Mouse (Mus musculus) lung, embryonic 16.5 days (tissue): Measurements from ENCODE around the gene Mecom. TPM values are rescaled to one million over a fixed set of nuclear protein-coding genes. Genes with fewer than 3 reads are reported as not detected.

Experiments used
- ATAC-seq: fragments of 200-750 bp; cut with Nextera tagmentation; 2 replicates; pipeline ENCODE4 v1.8.0; 2017; ENCODE audit warnings: low read depth, mild to moderate bottlenecking, moderate library complexity
- H3K27ac ChIP-seq: fragments of 300-500 bp; sonication (generic); 2 replicates; pipeline ENCODE4 v1.5.1; 2014; ENCODE audit warnings: mild to moderate bottlenecking, control low read depth, low read length
- H3K27me3 ChIP-seq: fragments of 300-500 bp; sonication (generic); 2 replicates; pipeline ENCODE4 v1.6.1; 2014; ENCODE audit warnings: low read depth, low read length, mixed read lengths; ENCODE audit not compliant: control insufficient read depth, insufficient read depth
- H3K36me3 ChIP-seq: fragments of 300-500 bp; sonication (generic); 2 replicates; pipeline ENCODE4 v1.6.1; 2014; ENCODE audit warnings: low read length; ENCODE audit not compliant: control insufficient read depth, insufficient read depth
- H3K4me1 ChIP-seq: fragments of 300-500 bp; sonication (generic); replicated peaks from 2 replicates; pipeline ENCODE4 v1.6.1; 2014; ENCODE audit warnings: low read length, mixed read lengths; ENCODE audit not compliant: control insufficient read depth, insufficient read depth
- H3K4me2 ChIP-seq: fragments of 300-500 bp; sonication (generic); 2 replicates; pipeline ENCODE4 v1.6.1; 2014; ENCODE audit warnings: low read depth, low read length, control low read depth
- H3K4me3 ChIP-seq: fragments of 300-500 bp; sonication (generic); 2 replicates; pipeline ENCODE4 v1.5.1; 2014; ENCODE audit warnings: mild to moderate bottlenecking, low read length, control low read depth
- H3K9ac ChIP-seq: fragments of 300-500 bp; sonication (generic); 2 replicates; pipeline ENCODE4 v1.6.1; 2014; ENCODE audit warnings: low read length, control low read depth
- H3K9me3 ChIP-seq: fragments of 300-500 bp; sonication (generic); 2 replicates; pipeline ENCODE4 v1.6.1; 2016; ENCODE audit warnings: low read length; ENCODE audit not compliant: control insufficient read depth
- WGBS: fragments of 180-500 bp; shearing (Covaris S2); extraction: QIAGEN DNeasy Blood & Tissue Kit; methylation state at CpG from one replicate; pipeline ENCODE4 v1.1.7; 2014; 5-methylcytosine and 5-hydroxymethylcytosine counted together
- polyA plus RNA-seq: library from polyadenylated mRNA; unstranded; fragments of >200 nt; fragmentation: Nextera tagmentation; extraction: Ambion mirVana; gene quantifications from 2 replicates; pipeline ENCODE4 v1.2.1, GENCODE M21; 2015

The Mecom gene
- polyA plus RNA-seq, 1 experiment from 2014 or later, result 73.4 TPM

DNA sequence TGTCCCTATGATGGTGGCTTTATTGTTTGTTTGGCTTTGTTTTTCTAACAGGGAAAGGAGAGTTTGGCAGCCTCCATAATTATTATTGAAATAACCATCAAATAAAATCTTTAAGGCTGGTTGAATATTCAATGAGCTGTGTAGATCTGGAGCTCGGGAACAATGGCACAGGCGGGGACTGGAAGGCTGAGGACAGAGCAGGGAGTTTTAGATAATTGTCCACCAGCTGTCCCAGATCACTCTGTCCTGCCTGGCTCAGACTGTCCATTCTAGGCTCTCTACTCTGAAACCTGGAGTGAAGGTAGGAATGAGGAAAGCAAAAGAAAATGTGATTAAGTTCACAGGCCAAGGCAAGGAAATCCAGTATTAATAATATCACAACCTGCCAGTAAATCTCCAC, 232.9 kb downstream of the Mecom start:
- no peaks in the 10 kb centered on the region for H3K36me3 ChIP-seq
- no peaks in the 10 kb centered on the region for H3K9me3 ChIP-seq
- ATAC-seq, result no peak
- WGBS, result 67% methylated on average over 2 of the region's 2 CpGs
- H3K4me2 ChIP-seq, result no peak overlapping the region
- no peak overlapping the region for H3K27ac ChIP-seq
- no peak overlapping the region for H3K4me3 ChIP-seq
- no peaks in the 10 kb centered on the region for H3K27me3 ChIP-seq
- peaks cover 4% of the 10 kb centered on the region for H3K4me1 ChIP-seq
- no peak overlapping the region for H3K9ac ChIP-seq

- Histone ChIP-seq H3K9ac (no peak overlapping the region), H3K9me3 (no peaks in the 10 kb centered on the region), H3K36me3 (no peaks in the 10 kb centered on the region), H3K4me2 (no peak overlapping the region), H3K27ac (no peak overlapping the region), H3K4me1 (no peaks in the 10 kb centered on the region), H3K4me3 (no peak overlapping the region), H3K27me3 (no peaks in the 10 kb centered on the region)
- WGBS, result 57% methylated on average over 4 of the region's 4 CpGs
- no peak for ATAC-seq
These were observed 239.7 kb downstream of the Mecom start for GRCm38 (mm10) chr3:30308081-30308480.

DNA sequence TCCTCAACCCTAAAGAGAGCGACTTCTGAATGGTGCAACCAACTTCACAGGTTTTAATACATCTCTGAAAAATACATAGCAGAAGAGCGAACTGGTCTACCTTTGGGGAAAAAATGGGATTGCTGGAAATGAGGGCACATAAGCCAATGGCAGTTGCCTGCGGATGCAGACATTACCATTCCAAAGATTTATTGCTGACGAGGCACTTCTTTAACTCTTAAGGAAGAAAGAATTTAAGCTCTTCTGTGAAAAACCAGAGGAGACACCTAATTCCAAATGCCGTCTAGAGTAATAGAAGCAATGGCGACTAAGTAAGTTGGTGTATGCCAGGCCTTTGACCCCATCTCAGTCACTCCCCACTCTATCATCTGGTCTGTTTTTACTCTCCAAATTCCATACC, 240.2 kb downstream of the Mecom start:
- ATAC-seq, result no peak
- WGBS, result 87% methylated on average over 6 of the region's 6 CpGs
- H3K9ac ChIP-seq, result no peak overlapping the region
- no peak overlapping the region for H3K27ac ChIP-seq
- H3K27me3 ChIP-seq, result no peaks in the 10 kb centered on the region
- H3K4me3 ChIP-seq, result no peak overlapping the region
- no peaks in the 10 kb centered on the region for H3K4me1 ChIP-seq
- no peaks in the 10 kb centered on the region for H3K36me3 ChIP-seq
- H3K4me2 ChIP-seq, result no peak overlapping the region
- H3K9me3 ChIP-seq, result no peaks in the 10 kb centered on the region

DNA sequence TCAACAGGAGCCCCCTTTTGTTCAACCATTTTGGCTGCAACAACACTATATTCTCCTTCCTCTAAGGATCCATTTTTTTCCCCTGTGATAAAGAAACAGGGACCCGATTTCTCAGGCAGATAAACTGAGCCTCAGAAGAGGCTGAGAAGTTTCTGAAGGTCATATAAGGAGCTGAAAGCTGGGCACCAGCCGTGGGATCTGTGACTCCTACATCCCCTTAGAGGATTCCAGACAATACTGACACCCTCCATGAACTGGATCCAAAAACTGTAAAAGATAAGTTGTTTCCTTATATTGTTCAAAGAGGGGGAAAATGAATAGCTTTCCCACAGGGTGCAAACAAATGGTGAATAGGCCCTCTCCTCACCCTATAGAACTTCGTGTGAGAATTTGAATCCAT, 241.7 kb downstream of the Mecom start:
- H3K4me2 ChIP-seq, result no peak overlapping the region
- no peaks in the 10 kb centered on the region for H3K9me3 ChIP-seq
- no peak overlapping the region for H3K27ac ChIP-seq
- ATAC-seq, result no peak; the same call in 1 of the 2 replicates
- no peak overlapping the region for H3K9ac ChIP-seq
- no peaks in the 10 kb centered on the region for H3K36me3 ChIP-seq
- H3K27me3 ChIP-seq, result no peaks in the 10 kb centered on the region
- WGBS, result 57% methylated on average over 3 of the region's 3 CpGs
- H3K4me3 ChIP-seq, result no peak overlapping the region
- no peaks in the 10 kb centered on the region; the same call in 1 of the 2 replicates for H3K4me1 ChIP-seq

DNA sequence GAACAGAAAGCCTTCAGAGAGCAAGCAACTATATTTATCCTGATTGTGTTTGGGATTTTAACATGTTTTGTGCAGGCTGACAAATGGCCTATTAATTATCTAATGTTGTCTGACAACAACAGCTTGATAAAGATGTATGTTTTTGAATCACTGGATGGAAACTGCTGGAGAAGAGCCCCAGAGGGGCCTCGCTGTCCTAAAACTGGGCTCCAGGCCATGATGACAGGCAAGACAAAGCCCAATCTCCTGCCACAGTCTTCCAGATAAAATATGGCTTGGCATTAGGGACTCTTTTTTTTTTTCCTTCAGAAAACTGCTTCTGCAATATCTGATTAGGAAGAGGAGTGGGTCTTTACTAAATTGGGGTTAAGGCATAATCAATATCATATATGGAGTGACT, 248.3 kb downstream of the Mecom start:
- Histone ChIP-seq H3K9me3 (no peaks in the 10 kb centered on the region), H3K9ac (no peak overlapping the region), H3K4me1 (no peaks in the 10 kb centered on the region; the same call in 1 of the 2 replicates), H3K27ac (no peak overlapping the region), H3K36me3 (no peaks in the 10 kb centered on the region), H3K4me2 (no peak overlapping the region), H3K4me3 (no peak overlapping the region), H3K27me3 (no peaks in the 10 kb centered on the region)
- WGBS, result 35% methylated on average over 1 of the region's 1 CpGs
- ATAC-seq, result no peak

GRCm38 (mm10) chr3:30294433-30294832, 253.4 kb downstream of the Mecom start:
- Histone ChIP-seq H3K4me3 (no peak overlapping the region), H3K9ac (no peak overlapping the region), H3K36me3 (no peaks in the 10 kb centered on the region), H3K27me3 (no peaks in the 10 kb centered on the region), H3K9me3 (no peaks in the 10 kb centered on the region), H3K27ac (no peak overlapping the region), H3K4me2 (no peak overlapping the region), H3K4me1 (no peaks in the 10 kb centered on the region)
- 77% methylated on average over 5 of the region's 5 CpGs for WGBS
- ATAC-seq, result no peak

DNA sequence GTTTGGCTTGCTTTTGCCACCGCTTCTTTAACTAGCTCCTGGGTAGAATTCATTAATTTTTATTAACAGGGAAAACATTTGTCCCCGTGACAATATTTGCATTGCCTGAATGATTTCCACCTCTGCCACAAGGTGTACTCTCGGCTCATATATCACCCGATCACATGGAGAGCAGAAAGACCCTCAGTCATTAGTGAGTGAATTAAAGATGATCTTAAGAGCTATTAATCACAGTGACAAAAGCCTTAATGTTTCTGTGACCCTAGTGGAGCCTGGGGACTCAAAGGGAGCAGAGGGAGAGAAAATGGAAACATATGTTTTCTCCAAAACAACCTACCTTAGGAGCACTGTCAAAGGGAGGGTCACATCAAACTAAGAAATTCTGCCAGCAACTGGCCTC, 261.3 kb downstream of the Mecom start:
- Histone ChIP-seq H3K36me3 (no peaks in the 10 kb centered on the region), H3K9me3 (no peaks in the 10 kb centered on the region), H3K4me2 (no peak overlapping the region), H3K9ac (no peak overlapping the region), H3K4me3 (no peak overlapping the region), H3K27ac (no peak overlapping the region), H3K27me3 (no peaks in the 10 kb centered on the region), H3K4me1 (peaks cover 3% of the 10 kb centered on the region; the same call in 1 of the 2 replicates)
- ATAC-seq, result no peak
- WGBS, result 40% methylated on average over 4 of the region's 4 CpGs

- Histone ChIP-seq H3K4me3 (no peak overlapping the region), H3K4me2 (no peak overlapping the region), H3K36me3 (no peaks in the 10 kb centered on the region), H3K9ac (no peak overlapping the region), H3K9me3 (no peaks in the 10 kb centered on the region), H3K27me3 (no peaks in the 10 kb centered on the region), H3K27ac (peak overlapping the region; percentile 68), H3K4me1 (peaks cover 3% of the 10 kb centered on the region; the same call in 1 of the 2 replicates)
- 32% methylated on average over 4 of the region's 4 CpGs for WGBS
- ATAC-seq, result peak; percentile 83
These were observed 263.7 kb downstream of the Mecom start for GRCm38 (mm10) chr3:30284094-30284493.

GRCm38 (mm10) chr3:30283562-30283961, 264.2 kb downstream of the Mecom start:
- Histone ChIP-seq H3K4me2 (no peak overlapping the region), H3K27me3 (no peaks in the 10 kb centered on the region), H3K9ac (no peak overlapping the region), H3K4me1 (peaks cover 3% of the 10 kb centered on the region; the same call in 1 of the 2 replicates), H3K27ac (peak overlapping the region; percentile 68), H3K9me3 (no peaks in the 10 kb centered on the region), H3K36me3 (no peaks in the 10 kb centered on the region), H3K4me3 (no peak overlapping the region)
- peak; percentile 60; the same call in 1 of the 2 replicates for ATAC-seq
- WGBS, result 55% methylated on average over 5 of the region's 5 CpGs

GRCm38 (mm10) chr3:30277569-30277968, 270.2 kb downstream of the Mecom start:
- Histone ChIP-seq H3K27me3 (no peaks in the 10 kb centered on the region), H3K4me3 (no peak overlapping the region), H3K27ac (no peak overlapping the region), H3K36me3 (no peaks in the 10 kb centered on the region), H3K4me1 (peaks cover 3% of the 10 kb centered on the region; the same call in 1 of the 2 replicates), H3K9ac (no peak overlapping the region), H3K9me3 (no peaks in the 10 kb centered on the region), H3K4me2 (no peak overlapping the region)
- no peak for ATAC-seq
- WGBS, result 85% methylated on average over 10 of the region's 10 CpGs
